Mouse (Mus musculus) lung, adult 2 months (tissue): Measurements from ENCODE around the gene Ehmt2. TPM values are rescaled to one million over a fixed set of nuclear protein-coding genes. Genes with fewer than 3 reads are reported as not detected.
A peak's percentile ranks its signal among the peaks of the same experiment; 100 is the strongest.
"Not testable (repeated sequence)": the region's sequence is repeated elsewhere in the genome, so short reads cannot be mapped to it uniquely, and the experiment has no call there.

Source experiments
- DNase-seq: peaks from one replicate; pipeline ENCODE4 v3.0.0; 2022
- H3K4me1 ChIP-seq: fragments of 200-500 bp; 2 replicates; pipeline ENCODE4 v1.6.1; 2011; ENCODE audit warnings: low read length; ENCODE audit not compliant: control insufficient read depth, insufficient read depth
- H3K4me3 ChIP-seq: fragments of 200-500 bp; replicated peaks from 2 replicates; pipeline ENCODE3; 2011; ENCODE audit warnings: low read depth, mild to moderate bottlenecking, control low read depth, low read length; ENCODE audit errors: extremely low read depth
- CTCF ChIP-seq: fragments of 200-500 bp; IDR thresholded peaks from 2 replicates; pipeline ENCODE4 v1.5.1; 2011; ENCODE audit warnings: mild to moderate bottlenecking, low read length, control low read depth; ENCODE audit not compliant: insufficient read depth
- POLR2A ChIP-seq: fragments of 200-500 bp; IDR thresholded peaks from 2 replicates; pipeline ENCODE4 v1.6.1; 2011; ENCODE audit warnings: low read depth, mild to moderate bottlenecking, control low read depth, low read length, borderline replicate concordance; ENCODE audit errors: extremely low read depth
- WGBS: fragments of 180-500 bp; shearing (Covaris S2); methylation state at CpG from one replicate; pipeline ENCODE4 v1.1.7; 2018; 5-methylcytosine and 5-hydroxymethylcytosine counted together
- polyA plus RNA-seq: library from polyadenylated mRNA; depleted of rRNA; stranded (reverse); fragments of >200 nt; gene quantifications from 2 replicates; pipeline ENCODE4 v1.2.3, GENCODE M21; 2012

Ehmt2 gene
- polyA plus RNA-seq, 1 experiment, result 199 TPM

DNA sequence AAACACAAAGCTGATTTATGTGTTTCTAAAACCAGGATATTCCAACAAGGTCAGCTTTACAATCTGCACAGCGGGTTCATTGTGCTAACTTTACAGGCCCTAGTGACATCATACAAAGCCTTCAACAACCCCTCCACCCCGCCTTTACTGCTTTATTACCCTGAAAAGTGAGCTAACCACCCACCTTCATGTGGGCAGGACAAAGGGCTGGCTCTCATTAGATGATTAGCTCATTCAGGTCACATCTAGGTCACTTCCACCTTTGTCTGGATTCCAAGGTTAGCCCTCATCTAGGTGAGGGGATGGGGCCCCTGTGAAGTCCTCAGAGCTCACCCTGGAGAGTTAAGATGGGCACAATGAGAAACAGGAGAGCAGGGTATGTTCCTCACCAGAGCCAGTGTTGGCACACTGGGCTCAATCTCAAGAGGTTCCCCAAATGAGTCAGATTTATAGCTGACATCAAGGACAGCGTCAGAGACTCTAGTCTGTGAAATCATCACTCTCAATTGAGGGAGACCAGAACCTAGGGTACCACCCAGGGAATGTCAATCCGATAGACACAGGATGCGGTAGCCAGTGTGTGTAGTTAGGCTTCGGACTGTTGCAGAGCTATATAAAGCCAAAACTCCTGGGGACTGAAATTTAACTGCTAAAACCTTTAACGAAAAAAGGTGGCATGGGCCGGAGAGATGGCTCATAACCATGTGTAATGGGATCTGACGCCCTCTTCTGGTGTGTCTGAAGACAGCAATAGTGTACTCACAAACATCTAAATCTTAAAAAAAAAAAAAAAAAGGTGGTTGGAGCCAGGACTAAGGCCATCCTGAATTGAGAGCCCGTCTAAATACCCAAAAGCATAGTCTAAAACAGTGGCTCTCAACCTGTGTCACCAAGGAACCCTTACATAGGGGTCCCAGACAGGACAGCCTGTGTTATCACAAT is 52.5 kb downstream of the Ehmt2 start:
- no peak overlapping the region for H3K4me3 ChIP-seq
- WGBS, result 43% methylated on average over 10 of the region's 10 CpGs
- no peak for TF ChIP-seq POLR2A
- TF ChIP-seq CTCF, result no peak
- no peaks in the 10 kb centered on the region for H3K4me1 ChIP-seq
- DNase-seq, result no peak

DNA sequence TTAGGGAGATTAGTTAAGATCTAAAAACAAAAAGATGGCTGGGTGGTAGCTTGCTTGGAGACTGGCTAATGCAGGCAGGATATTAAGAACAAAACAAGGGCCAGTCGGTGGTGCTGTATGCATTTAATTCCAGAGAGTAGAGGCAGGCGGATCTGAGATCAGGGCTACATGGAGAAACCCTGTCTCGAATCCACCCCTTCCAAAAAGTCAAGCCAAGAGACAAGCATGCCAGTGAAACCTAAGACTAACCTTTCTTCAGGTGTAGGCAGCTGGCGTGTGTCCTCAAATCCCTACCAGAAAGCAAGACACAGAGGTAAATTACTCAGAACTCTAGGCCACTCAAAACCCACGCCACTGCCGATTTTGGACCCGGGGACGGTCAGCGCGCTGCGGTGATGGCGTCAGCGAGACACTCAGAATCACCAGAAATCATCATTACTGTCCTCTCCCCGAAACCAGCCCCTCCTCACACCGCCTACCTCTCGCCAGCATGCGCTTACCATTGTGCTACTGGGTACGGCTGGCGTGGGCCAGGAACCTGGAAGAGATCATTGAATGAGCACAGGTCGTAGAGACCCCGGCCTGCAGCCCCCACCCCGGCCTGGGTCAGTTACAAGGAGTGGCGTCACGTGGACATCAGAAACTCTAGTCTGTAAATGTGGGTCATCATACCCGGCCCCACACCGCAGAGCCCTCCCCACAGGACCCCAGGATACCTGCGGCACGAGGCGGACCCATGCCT is 53.5 kb downstream of the Ehmt2 start:
- no peak for DNase-seq
- WGBS, result under 1% methylated on average over 29 of the region's 29 CpGs
- no peak for TF ChIP-seq POLR2A
- TF ChIP-seq CTCF, result no peak
- H3K4me1 ChIP-seq, result no peaks in the 10 kb centered on the region
- H3K4me3 ChIP-seq, result peak overlapping the region; percentile 99

DNA sequence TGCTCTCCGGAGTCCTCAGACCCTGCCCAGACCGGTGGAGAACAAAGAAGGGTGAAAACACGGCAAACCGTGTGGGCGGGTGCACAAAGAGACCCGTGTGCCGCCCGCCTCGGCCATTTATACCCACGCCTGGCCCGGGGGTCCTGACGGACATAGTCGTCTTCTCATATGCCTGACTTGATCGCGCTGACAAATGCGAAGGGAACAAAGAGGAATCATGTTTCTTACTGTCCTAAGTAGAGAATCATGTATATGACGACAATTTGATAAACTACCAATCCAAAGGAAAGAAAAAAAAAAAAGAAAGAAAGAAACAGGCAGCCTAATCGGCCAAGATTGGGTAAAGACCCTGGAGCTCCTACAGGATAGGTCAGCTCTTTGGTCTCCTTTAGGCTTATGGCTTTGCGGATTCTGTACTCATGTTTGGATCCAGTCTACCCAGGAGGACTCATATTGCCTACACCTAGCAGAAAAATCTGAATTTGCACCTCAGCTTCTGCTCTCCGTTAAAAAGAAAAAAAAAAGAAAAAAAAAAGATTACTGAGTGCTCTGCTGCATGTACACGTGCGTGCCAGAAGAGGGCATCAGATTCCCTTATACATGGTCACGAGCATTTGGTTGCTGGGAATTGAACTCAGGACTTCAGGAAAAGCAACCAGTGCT is 54.2 kb downstream of the Ehmt2 start:
- peak overlapping the region; percentile 99 for H3K4me3 ChIP-seq
- WGBS, result under 1% methylated on average over 23 of the region's 23 CpGs
- H3K4me1 ChIP-seq, result no peaks in the 10 kb centered on the region
- DNase-seq, result peak; percentile 78
- TF ChIP-seq CTCF (peak; percentile 53; the same call in 1 of the 2 replicates), POLR2A (peak; percentile 85)

DNA sequence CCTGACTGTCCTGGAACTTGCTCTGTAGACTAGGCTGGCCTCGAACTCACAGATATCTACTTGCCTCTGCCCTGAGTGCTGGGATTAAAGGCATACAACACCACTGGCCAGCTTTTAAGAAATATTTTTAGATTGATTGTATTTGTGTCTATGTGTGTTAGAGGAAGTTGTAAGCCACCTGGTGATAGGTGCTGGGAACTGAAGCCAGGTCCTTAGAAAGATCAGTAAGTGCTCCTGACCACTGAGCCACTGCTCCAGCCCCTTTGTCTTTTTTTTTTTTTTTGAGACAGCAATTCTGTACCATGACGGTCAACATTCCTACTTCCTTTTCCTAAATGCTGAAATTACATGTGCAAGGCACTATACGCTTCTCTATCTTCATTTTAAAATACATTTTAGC is 55.0 kb downstream of the Ehmt2 start:
- H3K4me1 ChIP-seq, result no peaks in the 10 kb centered on the region
- no peak for DNase-seq
- WGBS, result 77% methylated on average over 3 of the region's 3 CpGs
- TF ChIP-seq CTCF (no peak), POLR2A (no peak)
- no peak overlapping the region for H3K4me3 ChIP-seq

DNA sequence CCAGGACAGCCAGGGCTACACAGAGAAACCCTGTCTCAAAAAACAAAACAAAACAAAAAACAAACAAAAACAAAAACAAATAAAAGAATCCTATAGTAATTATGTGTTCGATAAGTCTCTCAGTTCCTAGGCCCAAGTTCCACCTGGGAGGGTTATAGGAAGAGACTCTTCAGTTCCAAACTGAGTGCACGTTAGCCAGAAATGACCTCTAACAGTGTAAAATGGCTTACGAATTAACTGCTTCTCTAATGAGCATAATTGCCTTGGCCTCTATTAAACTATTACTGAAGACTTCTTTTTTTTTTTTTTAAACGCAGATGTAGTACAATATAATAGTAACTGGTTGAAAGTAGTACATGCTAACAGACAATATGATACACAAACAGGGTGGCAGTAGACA is 55.6 kb downstream of the Ehmt2 start:
- H3K4me1 ChIP-seq, result no peaks in the 10 kb centered on the region
- no peak for DNase-seq
- WGBS, result 87% methylated on average over 4 of the region's 4 CpGs
- no peak overlapping the region for H3K4me3 ChIP-seq
- TF ChIP-seq CTCF, result no peak
- no peak for TF ChIP-seq POLR2A

DNA sequence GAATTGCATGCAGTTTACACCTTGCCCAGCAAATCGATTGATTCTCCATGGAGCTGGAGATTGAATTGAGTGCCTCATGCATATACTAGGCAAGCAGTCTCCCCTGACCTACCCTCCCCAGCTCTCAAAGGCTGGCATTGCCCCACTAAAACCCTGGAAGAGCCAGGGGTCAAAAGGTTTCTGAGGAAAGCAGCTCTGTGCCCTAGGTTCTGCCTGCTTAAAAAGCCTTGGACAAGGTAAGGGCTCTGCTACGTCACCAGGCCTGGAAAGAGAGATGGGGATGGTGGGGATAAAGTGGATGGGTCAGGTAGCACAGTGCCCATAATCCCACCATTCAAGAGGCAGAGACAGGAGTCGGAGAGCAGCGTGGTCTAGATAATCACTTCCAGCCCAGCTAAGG is 56.6 kb downstream of the Ehmt2 start:
- TF ChIP-seq CTCF, result no peak
- TF ChIP-seq POLR2A, result no peak
- Histone ChIP-seq H3K4me3 (no peak overlapping the region), H3K4me1 (no peaks in the 10 kb centered on the region)
- DNase-seq, result no peak
- WGBS, result 90% methylated on average over 4 of the region's 4 CpGs

DNA sequence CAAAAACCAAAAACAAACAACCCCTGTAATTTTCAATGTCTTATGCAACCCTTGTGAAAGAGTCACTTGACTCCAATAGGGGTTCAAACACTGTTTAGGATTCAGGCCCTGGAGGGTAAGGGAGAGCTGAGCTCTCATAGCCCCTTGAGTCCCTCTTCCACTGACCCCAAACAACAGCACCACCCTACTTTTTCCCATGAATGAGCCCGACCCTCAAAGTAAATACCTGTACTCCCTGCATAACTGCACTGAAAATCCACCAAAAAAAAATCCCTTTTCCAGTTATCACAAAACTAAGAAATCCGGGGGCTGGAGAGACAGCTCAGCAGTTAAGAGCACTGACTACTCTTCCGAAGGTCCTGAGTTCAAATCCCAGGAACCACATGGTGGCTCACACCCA is 57.6 kb downstream of the Ehmt2 start:
- no peak overlapping the region for H3K4me3 ChIP-seq
- DNase-seq, result no peak
- TF ChIP-seq POLR2A (no peak), CTCF (no peak)
- no peaks in the 10 kb centered on the region for H3K4me1 ChIP-seq
- WGBS, result 84% methylated on average over 3 of the region's 3 CpGs

DNA sequence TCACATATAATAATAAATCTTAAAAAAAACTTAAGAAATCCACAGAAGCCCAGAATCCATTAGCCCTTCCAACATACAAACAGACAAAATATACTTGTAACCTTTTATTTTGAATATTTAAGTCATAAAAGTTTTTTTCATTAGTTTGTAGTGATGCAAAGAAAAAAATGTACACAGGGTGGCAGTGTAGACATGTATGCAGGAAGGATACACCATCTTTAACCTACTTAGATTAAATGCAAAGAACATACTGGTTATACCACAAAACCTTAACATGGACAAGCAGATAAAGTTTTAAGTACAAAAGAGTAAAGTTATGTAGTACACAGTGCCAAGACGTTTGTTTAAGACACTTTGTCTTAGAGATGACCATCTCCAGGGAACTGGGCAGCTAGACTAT is 58.1 kb downstream of the Ehmt2 start:
- WGBS, result 18% methylated on average over 1 of the region's 1 CpGs
- TF ChIP-seq CTCF, result no peak
- TF ChIP-seq POLR2A, result no peak
- no peak for DNase-seq
- Histone ChIP-seq H3K4me3 (no peak overlapping the region), H3K4me1 (no peaks in the 10 kb centered on the region)

DNA sequence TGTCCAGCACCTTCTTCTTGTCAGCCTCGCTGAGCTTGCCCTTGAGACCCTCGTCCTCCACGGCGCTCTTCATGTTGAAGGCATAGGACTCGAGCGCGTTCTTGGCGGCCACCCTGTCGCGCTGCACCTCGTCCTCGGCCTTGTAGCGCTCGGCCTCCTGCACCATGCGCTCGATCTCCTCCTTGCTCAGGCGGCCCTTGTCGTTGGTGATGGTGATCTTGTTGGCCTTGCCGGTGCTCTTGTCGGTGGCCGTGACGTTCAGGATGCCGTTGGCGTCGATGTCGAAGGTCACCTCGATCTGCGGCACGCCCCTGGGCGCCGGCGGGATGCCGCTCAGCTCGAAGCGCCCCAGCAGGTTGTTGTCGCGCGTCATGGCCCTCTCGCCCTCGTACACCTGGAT is 59.0 kb downstream of the Ehmt2 start:
- not testable (repeated sequence) for DNase-seq, H3K4me1 ChIP-seq, H3K4me3 ChIP-seq
- 9% methylated on average over 30 of the region's 40 CpGs for WGBS

DNA sequence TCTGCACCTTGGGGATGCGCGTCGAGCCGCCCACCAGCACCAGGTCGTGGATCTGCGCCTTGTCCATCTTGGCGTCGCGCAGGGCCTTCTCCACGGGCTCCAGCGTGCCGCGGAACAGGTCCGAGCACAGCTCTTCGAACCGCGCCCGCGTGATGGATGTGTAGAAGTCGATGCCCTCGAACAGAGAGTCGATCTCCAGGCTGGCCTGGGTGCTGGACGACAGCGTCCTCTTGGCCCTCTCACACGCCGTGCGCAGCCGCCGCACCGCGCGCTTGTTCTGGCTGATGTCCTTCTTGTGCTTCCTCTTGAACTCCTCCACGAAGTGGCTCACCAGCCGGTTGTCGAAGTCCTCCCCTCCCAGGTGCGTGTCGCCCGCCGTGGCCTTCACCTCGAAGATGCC is 59.7 kb downstream of the Ehmt2 start:
- DNase-seq, H3K4me3 ChIP-seq, H3K4me1 ChIP-seq: not testable (repeated sequence)
- 22% methylated on average over 31 of the region's 40 CpGs for WGBS

DNA sequence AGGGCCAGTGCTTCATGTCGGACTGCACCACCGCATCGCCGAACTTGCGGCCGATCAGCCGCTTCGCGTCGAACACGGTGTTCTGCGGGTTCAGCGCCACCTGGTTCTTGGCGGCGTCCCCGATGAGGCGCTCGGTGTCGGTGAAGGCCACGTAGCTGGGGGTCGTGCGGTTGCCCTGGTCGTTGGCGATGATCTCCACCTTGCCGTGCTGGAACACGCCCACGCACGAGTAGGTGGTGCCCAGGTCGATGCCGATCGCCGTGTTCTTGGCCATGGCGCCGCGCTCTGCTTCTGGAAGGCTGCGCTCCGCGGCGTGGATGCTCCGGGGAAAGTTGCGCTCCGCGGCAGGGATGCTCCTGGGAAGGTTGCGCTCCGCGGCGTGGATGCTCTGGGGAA is 60.5 kb downstream of the Ehmt2 start:
- 0% methylated on average over 20 of the region's 47 CpGs for WGBS
- not testable (repeated sequence) for DNase-seq, H3K4me1 ChIP-seq

More for the DNA sequence above, 60.5 kb downstream of the Ehmt2 start:
- H3K4me3 ChIP-seq, result peak overlapping the region; percentile 67
